Mouse (Mus musculus): ENCODE measurements at regions not wholly inside any gene's neighbourhood (a gene's known extent, or its start where the extent isn't known, plus 50 kb on each side); places are given as distances from the start of the nearest gene placed in this dataset.

- Histone ChIP-seq H3K9me3 (ENCODE audit: control insufficient read depth, low read length) (no peaks in the 10 kb centered on the region), H3K4me2 (replicated peaks; ENCODE audit: low read depth, low read length, severe bottlenecking) (no peak overlapping the region), H3K27me3 (ENCODE audit: control insufficient read depth, insufficient read depth, low read length) (no peaks in the 10 kb centered on the region), H3K4me1 (ENCODE audit: control insufficient read depth, insufficient read depth, low read length) (no peaks in the 10 kb centered on the region), H3K9ac (ENCODE audit: low read depth, low read length, severe bottlenecking) (no peak overlapping the region), H3K36me3 (ENCODE audit: control insufficient read depth, insufficient read depth, low read length) (no peaks in the 10 kb centered on the region), H3K27ac (replicated peaks; ENCODE audit: low read depth, low read length) (no peak overlapping the region), H3K4me3 (replicated peaks; ENCODE audit: low read length) (no peak overlapping the region)
- ATAC-seq (ENCODE audit: low FRiP score, low read depth) = peak; percentile 79
- TF ChIP-seq POLR2A (IDR thresholded peaks at IDR 0.05; ENCODE audit: borderline replicate concordance, extremely low read depth, insufficient read depth, insufficient read length) = no peak
- WGBS = 78% methylated on average over 3 of the region's 3 CpGs
- DNase-seq (ENCODE audit: low spot score) = peak; percentile 55
Measured at GRCm38 (mm10) chr15:67626704-67627287, 1126.1 kb upstream of the Lrrc6 start.

DNA sequence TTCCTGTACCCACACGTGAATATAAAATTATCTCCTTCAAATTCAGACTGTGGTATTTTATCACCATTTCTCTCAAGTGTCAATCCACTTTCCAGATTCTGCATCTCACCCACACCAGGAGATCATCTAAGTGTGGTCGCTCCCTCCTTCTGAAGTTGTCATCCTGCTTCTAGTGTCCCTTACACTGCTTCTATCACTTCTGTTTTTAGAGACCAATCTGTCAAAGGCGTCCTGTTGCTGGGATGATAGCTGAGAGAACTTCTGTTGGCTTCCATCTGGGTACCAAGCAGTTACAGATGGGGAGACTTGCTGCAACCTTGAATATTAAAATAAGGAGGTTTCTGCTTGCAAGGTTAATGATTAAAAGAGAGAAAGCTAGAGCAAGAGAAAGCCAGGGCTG lies 1111.2 kb upstream of the Lrrc6 start:
- DNase-seq (ENCODE audit: low spot score) (no peak), ATAC-seq (ENCODE audit: low FRiP score, low read depth) (no peak)
- Histone ChIP-seq H3K9ac (ENCODE audit: low read depth, low read length, severe bottlenecking) (no peak overlapping the region), H3K27me3 (ENCODE audit: control insufficient read depth, insufficient read depth, low read length) (no peaks in the 10 kb centered on the region), H3K9me3 (ENCODE audit: control insufficient read depth, low read length) (no peaks in the 10 kb centered on the region), H3K4me1 (ENCODE audit: control insufficient read depth, insufficient read depth, low read length) (no peaks in the 10 kb centered on the region), H3K4me3 (replicated peaks; ENCODE audit: low read length) (no peak overlapping the region), H3K36me3 (ENCODE audit: control insufficient read depth, insufficient read depth, low read length) (no peaks in the 10 kb centered on the region), H3K27ac (replicated peaks; ENCODE audit: low read depth, low read length) (no peak overlapping the region), H3K4me2 (replicated peaks; ENCODE audit: low read depth, low read length, severe bottlenecking) (no peak overlapping the region)
- TF ChIP-seq POLR2A (IDR thresholded peaks at IDR 0.05; ENCODE audit: borderline replicate concordance, extremely low read depth, insufficient read depth, insufficient read length) = no peak
- WGBS = 78% methylated on average over 3 of the region's 3 CpGs

- Histone ChIP-seq H3K4me2 (replicated peaks; ENCODE audit: low read depth, low read length, severe bottlenecking) (no peak overlapping the region), H3K27ac (replicated peaks; ENCODE audit: low read depth, low read length) (no peak overlapping the region), H3K9ac (ENCODE audit: low read depth, low read length, severe bottlenecking) (no peak overlapping the region), H3K36me3 (ENCODE audit: control insufficient read depth, insufficient read depth, low read length) (no peaks in the 10 kb centered on the region), H3K9me3 (ENCODE audit: control insufficient read depth, low read length) (no peaks in the 10 kb centered on the region), H3K27me3 (ENCODE audit: control insufficient read depth, insufficient read depth, low read length) (no peaks in the 10 kb centered on the region), H3K4me1 (ENCODE audit: control insufficient read depth, insufficient read depth, low read length) (no peaks in the 10 kb centered on the region), H3K4me3 (replicated peaks; ENCODE audit: low read length) (no peak overlapping the region)
- 58% methylated on average over 4 of the region's 4 CpGs for WGBS
- ATAC-seq (ENCODE audit: low FRiP score, low read depth) = no peak
- TF ChIP-seq POLR2A (IDR thresholded peaks at IDR 0.05; ENCODE audit: borderline replicate concordance, extremely low read depth, insufficient read depth, insufficient read length) = no peak
- no peak for DNase-seq (ENCODE audit: low spot score)
Measured at GRCm38 (mm10) chr15:67598426-67598825, 1097.7 kb upstream of the Lrrc6 start.

DNA sequence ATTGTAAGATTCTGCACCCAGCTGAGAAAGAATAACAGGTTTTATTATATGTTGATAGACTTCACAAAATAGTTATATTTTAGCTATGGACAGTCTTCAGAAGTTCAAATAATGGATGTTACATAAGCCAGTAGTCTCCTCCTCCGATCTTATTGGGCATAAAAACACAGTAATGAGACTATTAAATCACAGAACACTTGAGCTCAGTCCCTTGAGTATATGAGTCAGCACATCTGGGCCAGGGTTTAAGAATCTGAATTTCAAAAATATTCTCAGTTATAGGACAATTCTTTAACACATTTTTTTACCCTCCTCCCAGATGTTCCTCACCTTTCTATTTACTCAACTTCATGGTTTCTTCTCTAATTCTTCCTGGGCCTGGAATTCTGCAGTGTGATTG lies 1075.9 kb upstream of the Lrrc6 start:
- H3K9me3 ChIP-seq (ENCODE audit: control insufficient read depth, low read length) = no peaks in the 10 kb centered on the region
- H3K4me2 ChIP-seq (replicated peaks; ENCODE audit: low read depth, low read length, severe bottlenecking) = no peak overlapping the region
- H3K27ac ChIP-seq (replicated peaks; ENCODE audit: low read depth, low read length) = no peak overlapping the region
- TF ChIP-seq POLR2A (IDR thresholded peaks at IDR 0.05; ENCODE audit: borderline replicate concordance, extremely low read depth, insufficient read depth, insufficient read length) = no peak
- H3K36me3 ChIP-seq (ENCODE audit: control insufficient read depth, insufficient read depth, low read length) = no peaks in the 10 kb centered on the region
- H3K27me3 ChIP-seq (ENCODE audit: control insufficient read depth, insufficient read depth, low read length) = no peaks in the 10 kb centered on the region
- WGBS = 30% methylated on average over 1 of the region's 1 CpGs
- DNase-seq (ENCODE audit: low spot score) (no peak), ATAC-seq (ENCODE audit: low FRiP score, low read depth) (no peak)
- no peak overlapping the region for H3K9ac ChIP-seq (ENCODE audit: low read depth, low read length, severe bottlenecking)
- no peaks in the 10 kb centered on the region for H3K4me1 ChIP-seq (ENCODE audit: control insufficient read depth, insufficient read depth, low read length)
- no peak overlapping the region for H3K4me3 ChIP-seq (replicated peaks; ENCODE audit: low read length)

GRCm38 (mm10) chr15:67571614-67572013 lies 1070.9 kb upstream of the Lrrc6 start:
- H3K4me2 ChIP-seq (replicated peaks; ENCODE audit: low read depth, low read length, severe bottlenecking) = no peak overlapping the region
- no peak overlapping the region for H3K4me3 ChIP-seq (replicated peaks; ENCODE audit: low read length)
- ATAC-seq (ENCODE audit: low FRiP score, low read depth) = no peak
- H3K27ac ChIP-seq (replicated peaks; ENCODE audit: low read depth, low read length) = no peak overlapping the region
- no peak overlapping the region for H3K9ac ChIP-seq (ENCODE audit: low read depth, low read length, severe bottlenecking)
- no peaks in the 10 kb centered on the region for H3K27me3 ChIP-seq (ENCODE audit: control insufficient read depth, insufficient read depth, low read length)
- DNase-seq (ENCODE audit: low spot score) = no peak
- no peaks in the 10 kb centered on the region for H3K36me3 ChIP-seq (ENCODE audit: control insufficient read depth, insufficient read depth, low read length)
- no peaks in the 10 kb centered on the region for H3K9me3 ChIP-seq (ENCODE audit: control insufficient read depth, low read length)
- H3K4me1 ChIP-seq (ENCODE audit: control insufficient read depth, insufficient read depth, low read length) = no peaks in the 10 kb centered on the region
- 51% methylated on average over 1 of the region's 1 CpGs for WGBS
- TF ChIP-seq POLR2A (IDR thresholded peaks at IDR 0.05; ENCODE audit: borderline replicate concordance, extremely low read depth, insufficient read depth, insufficient read length) = no peak

GRCm38 (mm10) chr15:67557304-67557703 lies 1056.6 kb upstream of the Lrrc6 start:
- Histone ChIP-seq H3K4me1 (ENCODE audit: control insufficient read depth, insufficient read depth, low read length) (no peaks in the 10 kb centered on the region), H3K9me3 (ENCODE audit: control insufficient read depth, low read length) (no peaks in the 10 kb centered on the region), H3K27ac (replicated peaks; ENCODE audit: low read depth, low read length) (no peak overlapping the region), H3K27me3 (ENCODE audit: control insufficient read depth, insufficient read depth, low read length) (no peaks in the 10 kb centered on the region), H3K4me3 (replicated peaks; ENCODE audit: low read length) (no peak overlapping the region), H3K4me2 (replicated peaks; ENCODE audit: low read depth, low read length, severe bottlenecking) (no peak overlapping the region), H3K9ac (ENCODE audit: low read depth, low read length, severe bottlenecking) (no peak overlapping the region), H3K36me3 (ENCODE audit: control insufficient read depth, insufficient read depth, low read length) (no peaks in the 10 kb centered on the region)
- no peak for DNase-seq (ENCODE audit: low spot score)
- 93% methylated on average over 1 of the region's 1 CpGs for WGBS
- TF ChIP-seq POLR2A (IDR thresholded peaks at IDR 0.05; ENCODE audit: borderline replicate concordance, extremely low read depth, insufficient read depth, insufficient read length) = no peak
- ATAC-seq (ENCODE audit: low FRiP score, low read depth) = no peak

All from limb, embryonic 14.5 days (tissue).